Mouse (Mus musculus): Measurements from ENCODE around the gene Dip2b.

Dip2b gene

DNA sequence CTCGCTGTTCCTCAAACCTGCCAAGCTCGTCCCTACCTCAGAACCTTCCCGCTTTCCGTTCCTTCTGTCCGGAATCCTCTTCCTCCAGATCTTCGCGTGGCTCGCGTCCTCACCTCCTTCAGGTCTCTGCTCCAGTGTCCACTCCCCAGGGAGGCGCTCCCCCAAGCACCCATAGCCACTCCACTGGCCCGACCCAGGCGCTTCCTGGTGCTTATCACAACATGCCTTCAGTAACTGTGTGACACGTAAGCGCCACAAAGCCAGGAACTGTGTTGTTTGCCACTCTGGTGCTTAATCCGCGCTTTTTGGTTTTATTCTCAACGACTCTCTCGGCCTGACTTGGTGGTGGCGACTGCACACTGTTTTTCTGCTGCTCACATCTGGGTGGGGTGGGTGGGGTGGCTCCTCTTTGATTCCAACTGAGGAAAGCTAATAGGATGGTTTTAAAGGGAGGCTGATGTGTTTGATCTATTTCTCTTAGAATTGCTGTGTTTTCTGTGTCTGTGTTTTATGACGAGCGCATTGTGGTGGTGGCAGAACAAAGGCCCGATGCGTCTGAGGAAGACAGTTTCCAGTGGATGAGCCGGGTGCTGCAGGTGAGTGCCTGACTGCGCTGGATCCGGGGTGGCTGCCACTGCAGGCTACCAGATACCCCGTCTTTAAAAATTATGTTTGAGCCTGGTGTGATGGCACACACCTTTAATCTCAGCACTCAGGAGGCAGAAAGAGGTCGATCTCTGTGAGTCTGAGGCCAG, 144.2 kb downstream of the Dip2b start:
- no peak for DNase-seq

DNA sequence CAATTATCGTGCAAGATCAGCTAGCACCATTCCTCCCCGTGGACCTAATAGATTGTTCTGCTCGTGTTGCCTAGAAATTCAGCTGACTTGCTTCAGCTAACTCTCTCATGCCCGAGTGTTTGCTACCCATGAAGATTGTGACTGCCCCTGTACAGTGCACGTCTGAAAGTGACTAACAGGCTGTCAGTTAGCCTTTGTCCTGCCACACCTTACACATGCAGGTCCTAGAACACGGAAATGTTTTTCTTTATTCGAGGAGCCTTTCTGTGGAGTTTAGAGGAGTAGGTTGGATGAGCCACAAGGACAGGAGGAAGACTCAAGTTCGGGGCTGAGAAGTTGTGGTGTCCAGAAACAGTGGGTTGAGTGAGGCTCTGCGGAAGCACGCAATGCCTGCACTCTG, 145.0 kb downstream of the Dip2b start:
- no peak for DNase-seq

GRCm38 (mm10) chr15:100184821-100185496, 146.5 kb downstream of the Dip2b start:
- DNase-seq, result no peak

DNA sequence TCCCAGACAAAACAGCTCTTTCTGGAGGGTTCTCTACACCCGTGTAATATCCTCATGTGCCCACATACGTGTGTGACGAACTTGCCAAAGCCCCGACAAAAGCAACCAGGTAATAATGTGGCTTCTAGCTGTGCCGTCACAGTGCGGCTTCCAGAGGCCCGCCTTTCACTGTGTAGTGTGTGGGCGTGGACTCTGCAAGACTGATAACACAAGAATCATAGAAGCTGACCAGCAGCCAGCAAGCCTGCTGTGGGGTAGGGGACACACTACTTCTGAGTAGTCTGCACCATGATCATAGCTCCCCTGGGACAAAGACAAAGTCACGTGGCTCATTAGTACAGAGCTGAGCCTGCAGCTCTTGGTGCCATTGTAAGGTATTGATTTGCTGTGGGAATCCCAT, 147.8 kb downstream of the Dip2b start:
- no peak for DNase-seq

GRCm38 (mm10) chr15:100186882-100187672, 148.6 kb downstream of the Dip2b start:
- no peak for DNase-seq

DNA sequence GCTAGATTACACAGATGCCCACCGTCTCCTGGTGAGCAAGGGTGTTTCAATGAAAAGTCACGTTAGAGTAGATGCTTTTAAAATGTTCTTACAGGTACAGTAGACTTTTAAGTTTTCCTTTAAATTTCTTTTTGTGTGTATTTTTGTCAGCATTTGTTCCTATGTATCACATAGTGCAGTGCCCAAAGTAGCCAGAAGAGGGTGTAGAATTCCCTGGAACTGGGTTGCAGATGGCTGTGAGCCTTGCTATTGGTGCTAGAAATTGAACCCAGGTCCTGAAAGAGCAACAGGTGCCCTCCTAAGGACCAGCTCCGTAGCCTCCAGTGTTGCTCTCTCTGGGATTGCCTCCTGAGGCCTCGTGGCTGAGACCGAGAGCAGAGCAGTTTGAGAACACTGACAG, 150.1 kb downstream of the Dip2b start:
- DNase-seq, result no peak

- no peak for DNase-seq
These were observed 150.5 kb downstream of the Dip2b start for GRCm38 (mm10) chr15:100188962-100189404.

- DNase-seq, result no peak
These were observed 151.6 kb downstream of the Dip2b start for GRCm38 (mm10) chr15:100190083-100190482.

GRCm38 (mm10) chr15:100198983-100199745, 160.7 kb downstream of the Dip2b start:
- peak; percentile 48 for DNase-seq

- no peak for DNase-seq
These were observed 161.3 kb downstream of the Dip2b start for GRCm38 (mm10) chr15:100199790-100200189.

DNA sequence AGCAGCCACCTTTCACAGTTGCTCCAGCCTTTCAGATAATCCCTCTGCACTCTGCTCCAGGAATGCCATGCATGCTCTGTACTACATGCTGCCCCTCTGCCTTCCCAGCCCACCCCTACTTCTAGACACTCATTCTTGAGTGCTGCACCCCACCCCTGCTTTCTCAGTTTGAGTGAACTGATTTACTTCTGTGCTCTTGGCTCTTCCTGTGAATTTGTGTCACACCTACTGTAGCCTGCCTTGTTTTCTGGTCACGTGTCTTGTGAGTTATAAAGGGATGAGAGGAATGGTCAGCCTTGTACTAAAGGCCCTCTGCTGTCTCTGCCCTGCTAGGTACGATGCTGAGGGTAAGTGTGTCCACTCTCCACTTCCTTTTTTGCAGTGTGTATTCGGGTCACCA, 163.3 kb downstream of the Dip2b start:
- no peak for DNase-seq

DNA sequence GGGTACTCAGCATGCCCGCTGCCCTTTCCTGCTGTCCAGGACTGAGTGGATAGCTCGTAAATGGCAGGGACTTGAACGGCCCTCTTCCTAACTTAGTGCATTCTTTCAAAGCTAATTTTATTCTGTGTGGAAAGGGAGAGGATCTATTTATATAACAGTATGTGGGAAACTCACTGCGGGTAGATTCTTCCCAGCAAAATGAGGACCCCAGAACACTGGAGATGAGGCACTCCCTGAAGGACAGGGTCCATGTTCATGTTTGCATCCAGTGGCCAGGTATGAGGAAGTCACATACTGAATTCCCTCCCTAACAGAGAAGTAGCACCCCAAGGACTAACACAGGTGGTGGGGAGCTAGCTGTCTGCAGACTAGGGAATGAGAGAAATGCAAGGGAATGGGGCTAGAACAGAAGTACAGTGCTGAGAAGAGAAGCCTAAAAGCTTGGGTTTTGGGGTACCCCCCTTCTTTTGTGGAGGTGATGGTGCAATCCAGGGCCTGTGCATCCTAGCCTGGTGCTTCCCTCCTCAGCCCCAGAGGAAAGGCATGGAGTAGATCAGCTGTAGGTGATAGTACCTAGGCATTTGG, 164.1 kb downstream of the Dip2b start:
- peak; percentile 34 for DNase-seq

DNA sequence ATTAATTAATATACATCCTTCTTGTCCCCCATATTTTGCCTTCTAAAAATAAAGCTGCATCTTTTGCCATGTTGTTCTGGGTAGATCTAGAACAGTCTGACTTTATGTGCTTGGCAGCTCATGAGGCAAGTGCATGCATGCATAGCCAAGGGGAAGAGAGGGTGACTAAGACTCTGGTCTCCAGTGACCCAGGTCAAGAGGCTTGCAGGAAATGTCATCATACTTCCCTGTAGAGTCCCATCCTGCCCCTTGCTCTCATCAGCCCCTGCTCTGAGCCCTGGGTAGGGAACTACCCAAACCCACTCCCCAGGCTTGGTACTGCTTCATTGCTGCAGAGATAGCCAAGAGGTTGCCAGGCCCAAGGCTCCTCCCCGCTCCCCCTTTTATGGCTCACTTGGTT, 166.1 kb downstream of the Dip2b start:
- DNase-seq, result no peak

GRCm38 (mm10) chr15:100210013-100210412, 171.5 kb downstream of the Dip2b start:
- no peak for DNase-seq

DNA sequence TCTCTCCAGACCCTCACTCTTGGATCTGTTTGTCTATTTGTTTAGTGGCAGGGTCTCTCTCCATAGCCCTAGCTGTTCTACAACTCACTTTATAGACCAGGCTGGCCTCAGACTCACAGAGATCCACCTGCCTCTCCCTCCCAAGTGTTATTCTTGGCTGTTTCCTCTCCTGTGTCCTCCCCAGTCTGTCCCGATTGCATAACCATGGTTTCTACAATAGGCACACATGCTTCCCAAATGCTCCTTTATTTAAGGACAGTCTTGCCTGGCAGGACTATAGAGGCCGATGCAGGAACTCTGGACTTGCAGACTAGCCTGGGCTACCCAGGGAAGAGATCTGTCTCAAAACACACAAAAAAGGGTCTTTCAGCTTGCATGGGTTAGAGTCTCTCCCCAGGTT, 174.9 kb downstream of the Dip2b start:
- no peak for DNase-seq

GRCm38 (mm10) chr15:100215092-100215491, 176.6 kb downstream of the Dip2b start:
- DNase-seq, result no peak

DNA sequence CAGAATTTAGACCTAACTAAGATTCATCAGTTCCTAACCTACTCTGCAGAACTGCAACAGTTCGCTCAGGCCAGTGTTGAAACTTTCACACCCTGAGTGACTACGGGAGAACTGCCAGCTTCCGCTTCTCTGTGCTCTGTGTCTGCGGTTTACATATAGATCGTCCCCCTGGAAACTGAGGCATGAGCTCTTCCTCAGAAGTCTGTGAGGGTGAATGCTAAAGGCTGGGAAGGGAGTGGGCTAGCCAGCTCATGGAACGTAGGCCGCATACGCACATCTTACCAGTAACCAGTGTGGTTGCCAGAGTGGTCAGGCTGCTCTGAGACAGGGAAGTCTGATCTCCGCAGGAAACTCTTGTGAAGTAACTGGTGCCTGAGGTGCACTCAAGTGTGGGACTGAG, 177.7 kb downstream of the Dip2b start:
- no peak for DNase-seq

GRCm38 (mm10) chr15:100218018-100218417, 179.6 kb downstream of the Dip2b start:
- no peak for DNase-seq

- DNase-seq, result no peak
These were observed 180.9 kb downstream of the Dip2b start for GRCm38 (mm10) chr15:100219396-100219795.

DNA sequence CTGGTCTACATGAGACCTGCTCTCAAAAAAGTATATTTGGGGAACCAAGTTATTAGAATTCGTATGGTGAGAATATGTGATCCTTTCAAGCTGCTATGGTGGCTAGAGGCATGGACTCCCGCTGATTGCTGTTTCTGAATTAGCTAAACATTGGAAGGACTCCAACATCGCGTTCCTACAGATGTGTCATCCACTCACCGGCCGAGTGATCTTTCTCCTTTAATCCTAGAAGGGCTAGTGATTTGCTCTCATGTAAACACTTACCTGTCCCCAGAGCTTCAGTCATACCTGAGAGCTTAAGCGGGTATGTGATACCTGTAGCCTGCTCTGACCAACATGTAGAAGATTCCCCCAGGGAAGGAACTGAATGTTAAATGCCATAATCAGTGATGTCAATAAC, 182.5 kb downstream of the Dip2b start:
- DNase-seq, result no peak

- no peak for DNase-seq
These were observed 186.9 kb downstream of the Dip2b start for GRCm38 (mm10) chr15:100225381-100225780.

- DNase-seq, result no peak
These were observed 187.4 kb downstream of the Dip2b start for GRCm38 (mm10) chr15:100225891-100226290.

Data from right cerebral cortex, adult 18-20 months (tissue).